Mouse (Mus musculus): ENCODE results near the gene Tekt5. TPM values are rescaled to one million over a fixed set of nuclear protein-coding genes. Genes with fewer than 3 reads are reported as not detected.

The Tekt5 gene
- polyA plus RNA-seq, 1 experiment from 2014 or later: 0.67 TPM

DNA sequence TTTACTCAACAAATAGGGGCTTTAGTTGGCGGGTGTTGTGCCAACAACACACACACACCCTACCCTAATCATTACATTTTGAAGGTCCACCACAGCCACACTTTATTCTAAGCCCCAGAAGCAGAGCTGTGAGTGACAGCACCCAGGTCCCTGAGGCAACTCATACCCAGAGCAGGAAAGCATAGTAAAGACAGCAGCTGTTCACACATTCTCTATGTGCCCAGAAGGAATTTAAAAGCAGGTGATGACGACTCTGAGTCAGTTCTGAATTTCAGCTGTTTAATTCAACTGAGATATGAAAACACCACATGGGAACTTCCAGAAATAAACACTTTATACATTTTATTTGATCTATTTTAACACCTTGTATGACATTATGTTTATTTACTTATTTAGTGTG lies 15.8 kb downstream of the Tekt5 start:
- TF ChIP-seq CTCF (IDR thresholded peaks at IDR 0.05; ENCODE audit: low read depth): no peak
- ATAC-seq (ENCODE audit: insufficient read depth) (no peak; the same call in 1 of the 2 replicates), DNase-seq (no peak)
- Histone ChIP-seq H3K27ac (ENCODE audit: low read depth) (no peak overlapping the region), H3K9me3 (ENCODE audit: low read depth, low read length) (no peaks in the 10 kb centered on the region), H3K9ac (no peak overlapping the region), H3K4me2 (no peak overlapping the region), H3K27me3 (ENCODE audit: insufficient read depth, low read length) (no peaks in the 10 kb centered on the region), H3K4me3 (ENCODE audit: low read depth, low read length) (no peak overlapping the region), H3K36me3 (ENCODE audit: insufficient read depth) (no peaks in the 10 kb centered on the region), H3K4me1 (ENCODE audit: insufficient read depth) (no peaks in the 10 kb centered on the region)
- 42% methylated on average over 2 of the region's 2 CpGs for WGBS

DNA sequence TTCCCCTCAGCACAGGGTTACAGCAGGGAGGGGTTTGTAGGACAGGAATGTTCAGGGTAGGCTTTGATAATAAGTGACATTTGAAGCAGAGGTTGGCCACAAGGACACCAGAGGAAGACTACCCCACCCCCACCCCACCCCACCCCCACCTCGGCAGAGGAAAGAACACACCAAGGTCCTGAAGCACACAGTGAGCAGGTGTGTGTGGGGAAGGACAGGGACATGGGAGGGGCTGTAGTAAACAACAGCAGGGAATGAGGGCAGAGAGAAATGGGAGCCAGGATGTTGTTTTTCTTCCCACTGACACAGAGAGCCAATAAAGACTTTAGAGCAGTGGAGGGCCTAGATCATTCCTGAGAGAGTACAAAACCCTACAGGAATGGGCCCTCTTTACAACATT lies 18.0 kb downstream of the Tekt5 start:
- H3K4me2 ChIP-seq: no peak overlapping the region
- 39% methylated on average over 1 of the region's 1 CpGs for WGBS
- ATAC-seq (ENCODE audit: insufficient read depth) (no peak), DNase-seq (no peak)
- no peak overlapping the region for H3K4me3 ChIP-seq (ENCODE audit: low read depth, low read length)
- no peaks in the 10 kb centered on the region for H3K27me3 ChIP-seq (ENCODE audit: insufficient read depth, low read length)
- no peak overlapping the region for H3K27ac ChIP-seq (ENCODE audit: low read depth)
- no peak overlapping the region for H3K9ac ChIP-seq
- no peak for TF ChIP-seq CTCF (IDR thresholded peaks at IDR 0.05; ENCODE audit: low read depth)
- no peaks in the 10 kb centered on the region for H3K36me3 ChIP-seq (ENCODE audit: insufficient read depth)
- no peaks in the 10 kb centered on the region for H3K9me3 ChIP-seq (ENCODE audit: low read depth, low read length)
- no peaks in the 10 kb centered on the region for H3K4me1 ChIP-seq (ENCODE audit: insufficient read depth)

DNA sequence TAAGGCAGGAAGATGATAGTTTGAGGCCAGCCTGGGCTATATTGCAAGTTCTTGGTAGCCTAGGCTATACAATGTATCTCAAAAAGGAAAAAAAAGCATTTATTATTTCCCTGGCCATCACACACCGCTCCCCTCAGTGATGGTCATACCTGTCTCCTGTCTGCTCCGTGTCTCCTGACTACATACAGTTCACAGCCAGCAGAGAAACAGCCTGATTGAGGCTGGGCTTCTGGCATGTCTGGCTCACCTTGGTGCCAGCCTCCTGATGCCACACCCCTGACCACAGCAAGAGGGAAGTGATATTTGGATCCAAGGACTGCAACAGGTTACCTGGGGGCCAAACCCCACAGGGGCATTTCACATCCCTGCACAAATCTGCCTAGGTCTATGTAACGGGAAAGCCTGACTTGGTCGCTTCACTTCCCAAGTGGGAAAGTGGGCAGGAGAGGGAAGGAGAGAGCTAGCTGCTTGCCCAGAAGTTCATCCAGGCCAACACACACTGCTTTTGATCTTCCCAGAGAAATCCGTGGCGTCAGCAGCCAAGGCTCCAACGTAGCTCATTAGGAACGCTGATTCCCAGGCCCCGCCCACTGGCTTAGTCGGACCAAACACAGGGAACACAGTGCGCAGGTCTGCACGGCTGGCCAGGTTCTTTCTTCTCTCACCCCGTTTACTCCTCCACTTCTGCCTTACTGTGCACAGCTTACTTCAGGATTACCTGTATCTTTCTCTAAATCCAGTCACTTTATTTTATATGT lies 20.9 kb downstream of the Tekt5 start:
- WGBS: 27% methylated on average over 13 of the region's 13 CpGs
- TF ChIP-seq CTCF (IDR thresholded peaks at IDR 0.05; ENCODE audit: low read depth): no peak

DNA sequence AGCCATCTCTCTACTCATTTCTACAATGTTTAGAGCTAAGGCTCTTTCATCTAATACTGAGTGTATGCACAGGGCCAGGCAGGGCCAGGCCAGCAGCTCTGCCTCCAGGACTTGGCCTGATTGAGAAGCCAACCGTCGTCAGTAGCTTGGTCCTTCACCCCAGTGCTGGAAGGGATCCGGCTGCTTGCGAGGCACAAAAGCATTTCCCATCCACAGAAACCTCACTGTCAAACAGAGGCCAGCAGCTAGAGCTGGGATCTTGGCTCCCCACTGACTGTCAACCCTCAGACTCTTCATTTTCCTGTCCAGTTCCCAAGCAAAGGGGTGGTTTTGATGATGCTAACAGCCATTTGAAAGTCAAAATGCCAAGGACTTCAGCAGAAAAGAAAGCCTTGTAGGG lies 22.9 kb downstream of the Tekt5 start:
- Histone ChIP-seq H3K27me3 (ENCODE audit: insufficient read depth, low read length) (no peaks in the 10 kb centered on the region), H3K4me3 (ENCODE audit: low read depth, low read length) (no peak overlapping the region), H3K4me2 (no peak overlapping the region), H3K27ac (ENCODE audit: low read depth) (no peak overlapping the region), H3K9ac (no peak overlapping the region), H3K9me3 (ENCODE audit: low read depth, low read length) (no peaks in the 10 kb centered on the region), H3K4me1 (ENCODE audit: insufficient read depth) (peaks cover 8% of the 10 kb centered on the region), H3K36me3 (ENCODE audit: insufficient read depth) (no peaks in the 10 kb centered on the region)
- WGBS: 58% methylated on average over 4 of the region's 4 CpGs
- TF ChIP-seq CTCF (IDR thresholded peaks at IDR 0.05; ENCODE audit: low read depth): no peak
- no peak for ATAC-seq (ENCODE audit: insufficient read depth)
- DNase-seq: no peak

More for the DNA sequence above, 20.9 kb downstream of the Tekt5 start:
- no peaks in the 10 kb centered on the region for H3K36me3 ChIP-seq (ENCODE audit: insufficient read depth)
- peak; percentile 61 for ATAC-seq (ENCODE audit: insufficient read depth)
- H3K4me2 ChIP-seq: peak overlapping the region; percentile 44
- peak; percentile 81 for DNase-seq
- no peak overlapping the region for H3K4me3 ChIP-seq (ENCODE audit: low read depth, low read length)
- no peak overlapping the region for H3K27ac ChIP-seq (ENCODE audit: low read depth)
- peak overlapping the region; percentile 39; the same call in 1 of the 2 replicates for H3K9ac ChIP-seq
- no peaks in the 10 kb centered on the region for H3K9me3 ChIP-seq (ENCODE audit: low read depth, low read length)
- H3K4me1 ChIP-seq (ENCODE audit: insufficient read depth): peaks cover 5% of the 10 kb centered on the region
- no peaks in the 10 kb centered on the region for H3K27me3 ChIP-seq (ENCODE audit: insufficient read depth, low read length)

DNA sequence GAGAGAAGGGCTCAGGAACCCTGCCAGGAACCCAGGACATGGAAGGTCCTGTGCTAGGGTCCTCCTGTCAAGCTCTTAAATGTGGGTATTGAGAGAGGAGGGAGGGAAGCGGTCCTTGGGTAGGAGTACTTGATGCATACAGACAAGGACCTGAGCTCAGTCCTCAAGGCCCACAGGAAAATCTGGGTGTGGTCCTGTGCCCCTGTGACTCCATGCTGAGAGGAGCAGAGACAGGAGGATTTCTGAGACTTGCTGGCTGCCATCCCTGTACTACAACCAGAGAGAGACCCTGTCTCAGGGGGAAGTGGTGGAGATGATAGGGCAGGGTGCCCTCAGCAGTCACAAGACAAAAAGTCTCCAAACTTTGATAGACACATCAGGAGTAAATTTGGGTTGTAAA lies 25.3 kb downstream of the Tekt5 start:
- H3K36me3 ChIP-seq (ENCODE audit: insufficient read depth): no peaks in the 10 kb centered on the region
- H3K4me3 ChIP-seq (ENCODE audit: low read depth, low read length): no peak overlapping the region
- WGBS: 76% methylated on average over 1 of the region's 1 CpGs
- H3K4me1 ChIP-seq (ENCODE audit: insufficient read depth): peaks cover 12% of the 10 kb centered on the region
- no peak for DNase-seq
- no peak overlapping the region for H3K9ac ChIP-seq
- H3K27me3 ChIP-seq (ENCODE audit: insufficient read depth, low read length): no peaks in the 10 kb centered on the region
- H3K4me2 ChIP-seq: no peak overlapping the region
- H3K9me3 ChIP-seq (ENCODE audit: low read depth, low read length): no peaks in the 10 kb centered on the region
- H3K27ac ChIP-seq (ENCODE audit: low read depth): peak overlapping the region; percentile 30; the same call in 1 of the 2 replicates
- no peak for ATAC-seq (ENCODE audit: insufficient read depth)
- TF ChIP-seq CTCF (IDR thresholded peaks at IDR 0.05; ENCODE audit: low read depth): no peak

DNA sequence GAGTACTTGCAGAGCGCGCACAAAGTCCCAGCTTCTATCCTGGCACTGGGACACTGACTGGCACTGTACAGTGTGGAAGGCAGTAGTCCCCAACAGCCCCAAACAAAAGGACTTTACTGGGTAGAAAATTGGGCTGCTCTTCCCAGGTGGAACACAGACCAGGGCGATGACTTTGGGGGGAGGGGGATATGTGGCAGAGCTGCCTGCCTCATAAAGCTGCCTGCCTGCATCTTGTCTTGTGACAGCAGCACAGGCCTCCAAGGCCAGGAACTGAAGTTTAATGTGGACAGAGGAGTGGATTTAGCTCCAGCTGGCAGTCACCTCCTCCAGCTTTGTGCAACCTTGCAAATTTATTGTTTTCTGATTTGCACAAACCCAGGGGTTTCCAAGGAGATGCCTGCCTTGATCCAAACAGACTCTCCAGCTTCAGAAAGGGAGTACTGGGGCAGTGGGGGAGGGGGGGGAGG lies 25.8 kb downstream of the Tekt5 start:
- WGBS: 58% methylated on average over 3 of the region's 3 CpGs
- ATAC-seq (ENCODE audit: insufficient read depth): peak; percentile 10; the same call in 1 of the 2 replicates
- H3K27ac ChIP-seq (ENCODE audit: low read depth): no peak overlapping the region

More for the DNA sequence above, 25.8 kb downstream of the Tekt5 start:
- Histone ChIP-seq H3K9me3 (ENCODE audit: low read depth, low read length) (no peaks in the 10 kb centered on the region), H3K4me3 (ENCODE audit: low read depth, low read length) (no peak overlapping the region), H3K36me3 (ENCODE audit: insufficient read depth) (no peaks in the 10 kb centered on the region), H3K9ac (no peak overlapping the region), H3K4me1 (ENCODE audit: insufficient read depth) (peaks cover 12% of the 10 kb centered on the region), H3K27me3 (ENCODE audit: insufficient read depth, low read length) (no peaks in the 10 kb centered on the region), H3K4me2 (no peak overlapping the region)
- peak; percentile 56 for DNase-seq
- no peak for TF ChIP-seq CTCF (IDR thresholded peaks at IDR 0.05; ENCODE audit: low read depth)

Measured in lung, embryonic 14.5 days (tissue).